Mouse (Mus musculus): Measurements from ENCODE around the gene Lmod3.

GRCm38 (mm10) chr6:97250966-97251365, 1.6 kb downstream of the Lmod3 start:
- TF ChIP-seq POLR2A (IDR thresholded peaks at IDR 0.05; ENCODE audit: control insufficient read depth, low read depth, low read length) (no peak), CTCF (IDR thresholded peaks at IDR 0.05; ENCODE audit: control insufficient read depth, insufficient read depth, insufficient replicate concordance, low read depth, low read length) (no peak)
